Mouse (Mus musculus) hindbrain, embryonic 14.5 days (tissue): ENCODE data around the gene Utp15. TPM values are rescaled to one million over a fixed set of nuclear protein-coding genes. Genes with fewer than 3 reads are reported as not detected.

Experiments used
- ATAC-seq: fragments of 200-750 bp; cut with Nextera tagmentation; 2 replicates; pipeline ENCODE4 v1.8.0; 2017; ENCODE audit warnings: moderate number of reproducible peaks, mild to moderate bottlenecking, moderate TSS enrichment, moderate library complexity; ENCODE audit not compliant: low FRiP score
- DNase-seq: peaks from one replicate; pipeline ENCODE4 v3.0.0-alpha.2; 2015; ENCODE audit warnings: low spot score
- H3K27ac ChIP-seq: fragments of 300-500 bp; sonication (generic); 2 replicates; pipeline ENCODE4 v1.5.1; 2014; ENCODE audit warnings: mild to moderate bottlenecking, moderate library complexity
- H3K27me3 ChIP-seq: fragments of 300-500 bp; sonication (generic); 2 replicates; pipeline ENCODE4 v1.6.1; 2014; ENCODE audit warnings: mild to moderate bottlenecking, low read length, mixed read lengths; ENCODE audit not compliant: control insufficient read depth, insufficient read depth
- H3K36me3 ChIP-seq: fragments of 300-500 bp; sonication (generic); replicated peaks from 2 replicates; pipeline ENCODE4 v1.6.1; 2014; ENCODE audit not compliant: control insufficient read depth, insufficient read depth
- H3K4me1 ChIP-seq: fragments of 300-500 bp; sonication (generic); replicated peaks from 2 replicates; pipeline ENCODE4 v1.6.1; 2014; ENCODE audit warnings: antibody characterized with exemption, low read length, mixed read lengths; ENCODE audit not compliant: control insufficient read depth, insufficient read depth
- H3K4me2 ChIP-seq: fragments of 300-500 bp; sonication (generic); replicated peaks from 2 replicates; pipeline ENCODE4 v1.6.1; 2014; ENCODE audit warnings: mild to moderate bottlenecking, moderate library complexity
- H3K4me3 ChIP-seq: fragments of 300-500 bp; sonication (generic); replicated peaks from 2 replicates; pipeline ENCODE4 v1.5.1; 2014; ENCODE audit warnings: mild to moderate bottlenecking, low read length
- H3K9ac ChIP-seq: fragments of 300-500 bp; sonication (generic); 2 replicates; pipeline ENCODE4 v1.6.1; 2014
- H3K9me3 ChIP-seq: fragments of 300-500 bp; sonication (generic); 2 replicates; pipeline ENCODE4 v1.6.1; 2016; ENCODE audit warnings: low read length; ENCODE audit not compliant: control insufficient read depth
- WGBS: fragments of 180-500 bp; shearing (Covaris S2); extraction: QIAGEN DNeasy Blood & Tissue Kit; methylation state at CpG from one replicate; pipeline ENCODE4 v1.1.7; 2014; 5-methylcytosine and 5-hydroxymethylcytosine counted together
- polyA plus RNA-seq: library from polyadenylated mRNA; unstranded; fragments of >200 nt; fragmentation: Nextera tagmentation; extraction: Ambion mirVana; gene quantifications from 2 replicates; pipeline ENCODE4 v1.2.1, GENCODE M21; 2014

Gene Utp15
- polyA plus RNA-seq, 1 experiment from 2014 or later, result 26.9 TPM

DNA sequence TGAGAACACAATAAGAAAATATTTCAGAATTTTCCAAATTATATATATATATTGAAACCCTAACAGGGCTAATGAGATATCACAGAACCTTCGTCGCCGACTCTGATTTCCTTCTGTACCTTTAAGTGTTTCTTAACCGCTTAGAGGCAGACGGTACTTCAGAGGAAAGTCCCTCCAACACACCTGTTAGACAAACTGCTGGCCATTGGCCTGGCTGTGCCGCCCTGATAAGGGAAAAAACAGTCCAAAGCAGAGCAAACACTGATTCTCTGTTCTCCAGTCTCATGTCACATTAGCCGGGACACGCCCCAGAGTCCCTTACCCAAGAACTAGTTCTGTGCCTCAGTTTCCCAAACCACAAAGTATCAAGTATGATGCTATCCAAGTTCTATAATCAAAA lies 58.5 kb downstream of the Utp15 start:
- Histone ChIP-seq H3K4me3 (no peak overlapping the region), H3K27ac (no peak overlapping the region), H3K27me3 (peaks cover 4% of the 10 kb centered on the region; the same call in 1 of the 2 replicates), H3K4me2 (no peak overlapping the region), H3K4me1 (0 out of 2 replicates have a peak, but pooled peaks cover 5% of the 10 kb centered on the region), H3K9ac (no peak overlapping the region), H3K36me3 (no peaks in the 10 kb centered on the region), H3K9me3 (no peaks in the 10 kb centered on the region)
- 93% methylated on average over 8 of the region's 8 CpGs for WGBS
- ATAC-seq (no peak), DNase-seq (no peak)

DNA sequence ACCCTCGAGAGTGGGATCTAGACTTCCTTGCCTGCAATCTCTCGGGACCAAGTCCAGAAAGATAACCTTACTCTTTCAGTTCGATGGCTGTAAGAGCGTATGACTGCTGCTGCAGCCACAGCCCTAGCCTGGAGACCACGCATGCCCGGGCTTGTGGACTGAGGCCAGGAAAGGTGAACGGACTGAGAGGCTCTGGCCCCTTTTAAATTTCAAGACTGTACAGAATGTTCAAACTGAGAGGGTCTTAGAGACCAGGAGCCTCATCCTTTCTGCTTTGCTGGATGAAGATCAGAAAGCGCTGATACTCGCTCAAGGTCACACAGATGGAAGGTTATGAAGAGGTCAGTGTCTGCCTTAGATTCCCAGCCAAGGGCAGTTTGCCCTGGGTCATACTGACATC lies 61.4 kb downstream of the Utp15 start:
- ATAC-seq, result no peak
- Histone ChIP-seq H3K4me1 (0 out of 2 replicates have a peak, but pooled peaks cover under 1% of the 10 kb centered on the region), H3K4me3 (no peak overlapping the region), H3K9me3 (no peaks in the 10 kb centered on the region), H3K9ac (no peak overlapping the region), H3K27ac (no peak overlapping the region), H3K36me3 (no peaks in the 10 kb centered on the region), H3K27me3 (no peaks in the 10 kb centered on the region; the same call in 1 of the 2 replicates), H3K4me2 (no peak overlapping the region)
- WGBS, result 61% methylated on average over 9 of the region's 9 CpGs
- no peak for DNase-seq

Other genes starting within 250 kb of the Utp15 start
- 26.1 and 28.5 TPM in 2 replicates for gene Arhgef28, start 56.6 kb downstream of the Utp15 start, polyA plus RNA-seq
- gene Ankra2, start within 50 bp of the Utp15 start, polyA plus RNA-seq, result 93.4 and 94.2 TPM in 2 replicates
- gene Gm21976, start 16.8 kb upstream of the Utp15 start, polyA plus RNA-seq, result not detected in 2 replicates
- gene Btf3, start 54.0 kb upstream of the Utp15 start, polyA plus RNA-seq, result 498 and 539 TPM in 2 replicates
- 0.89 and 1.1 TPM in 2 replicates for gene Foxd1, start 91.2 kb upstream of the Utp15 start, polyA plus RNA-seq
- 1.2 and 1.3 TPM in 2 replicates for gene Gm10320, start 229.0 kb upstream of the Utp15 start, polyA plus RNA-seq